In the genomic region with DNA sequence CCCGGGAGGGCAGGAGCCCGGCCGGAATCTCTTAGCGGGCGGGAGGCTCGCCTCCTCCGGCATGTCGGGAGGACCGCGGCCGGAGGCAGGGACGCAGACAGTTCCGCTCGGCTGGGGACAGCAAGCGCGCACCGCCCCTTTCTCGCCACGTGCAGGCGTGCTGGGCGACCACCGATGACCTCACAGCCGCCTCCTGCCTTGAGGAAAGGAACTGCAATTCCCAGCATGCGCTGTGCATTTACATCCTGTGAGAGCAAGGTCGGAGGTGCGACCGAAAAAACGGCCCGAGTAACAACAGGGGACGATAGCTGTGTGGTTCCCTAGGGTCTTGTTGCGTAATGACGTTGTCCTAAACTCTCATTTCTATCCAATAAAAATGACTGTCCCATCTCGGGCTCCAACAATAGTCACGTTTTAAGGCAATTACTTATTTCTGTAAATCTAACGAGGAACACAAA, we compare ENCODE assay signal across 8 mouse cellular contexts. TPM values are rescaled to one million over a fixed set of nuclear protein-coding genes. Genes with fewer than 3 reads are reported as not detected.
DNase-seq lines count a peak whose midpoint lies in the region; ATAC-seq and TF ChIP-seq lines count a peak whose summit lies in the region.

TSS of gene Dhx33 (minus strand) at position 122 of the 458 bp plus-strand sequence.

- TF ChIP-seq CTCF in G1E (IDR thresholded peaks at IDR 0.05; ENCODE audit: low read depth, low read length): no peak
- peak; percentile 76 for TF ChIP-seq CTCF in layer of hippocampus, adult 2 months (conservative IDR thresholded peaks at IDR 0.05)
- peak; percentile 66 for TF ChIP-seq CTCF in lung, embryonic 14.5 days (IDR thresholded peaks at IDR 0.05; ENCODE audit: low read depth)
- no peak for TF ChIP-seq CTCF in olfactory bulb, adult 2 months (IDR thresholded peaks at IDR 0.05; ENCODE audit: insufficient read depth, low read depth, low read length)
- TF ChIP-seq CTCF in thymus, adult 2 months (IDR thresholded peaks at IDR 0.05; ENCODE audit: borderline replicate concordance, control insufficient read depth, extremely low read depth, insufficient read depth, low read length, poor library complexity): no peak

- peak; percentile 82 for DNase-seq in G1E (ENCODE audit: low spot score)
- peak; percentile 94 to 97 for DNase-seq in cerebellum, adult 18-20 months
- peak; percentile 93 to 94 for DNase-seq in heart, postnatal 36 days
- DNase-seq in layer of hippocampus, adult 2 months (ENCODE audit: low spot score in 2 of 2): peak; percentile 97
- DNase-seq in lung, embryonic 14.5 days: peak; percentile 99
- peak; percentile 94 for DNase-seq in thymus, adult 2 months

- peak within 1 kb of the TSS; percentile 71 for H3K9ac ChIP-seq in forebrain, embryonic 16.5 days (replicated peaks; ENCODE audit: low read depth, low read length)
- H3K9ac ChIP-seq in lung, embryonic 14.5 days: peak within 1 kb of the TSS; percentile 65

- peak within 1 kb of the TSS; percentile 85 for H3K4me3 ChIP-seq in G1E (ENCODE audit: low read depth, low read length)
- peak within 1 kb of the TSS; percentile 98 for H3K4me3 ChIP-seq in forebrain, embryonic 16.5 days (replicated peaks; ENCODE audit: low read length)
- peak within 1 kb of the TSS; percentile 95 for H3K4me3 ChIP-seq in layer of hippocampus, adult 2 months
- peak within 1 kb of the TSS; percentile 88 for H3K4me3 ChIP-seq in lung, embryonic 14.5 days (ENCODE audit: low read depth, low read length)
- peak within 1 kb of the TSS; percentile 82 for H3K4me3 ChIP-seq in olfactory bulb, adult 2 months (ENCODE audit: insufficient read depth, low read depth, low read length)
- peak within 1 kb of the TSS; percentile 59 for H3K4me3 ChIP-seq in thymus, adult 2 months (ENCODE audit: control insufficient read depth, insufficient read depth, low read length)

- H3K4me2 ChIP-seq in forebrain, embryonic 16.5 days (ENCODE audit: low read length): peak within 1 kb of the TSS; percentile 98
- peak within 1 kb of the TSS; percentile 84 for H3K4me2 ChIP-seq in lung, embryonic 14.5 days

- peak; percentile 39; the same call in 1 of the 2 replicates for TF ChIP-seq POLR2A in olfactory bulb, adult 2 months (IDR thresholded peaks at IDR 0.05; ENCODE audit: insufficient read depth, low read depth, low read length)
- no peak for TF ChIP-seq POLR2A in thymus, adult 2 months (IDR thresholded peaks at IDR 0.05; ENCODE audit: control insufficient read depth, extremely low read depth, insufficient read depth, low read length, poor library complexity)

- WGBS in forebrain, embryonic 16.5 days: under 1% methylated on average over 32 of the region's 35 CpGs
- WGBS in lung, embryonic 14.5 days: under 1% methylated on average over 35 of the region's 35 CpGs
- WGBS in olfactory bulb, adult 2 months: under 1% methylated on average over 35 of the region's 35 CpGs
- under 1% methylated on average over 35 of the region's 35 CpGs for WGBS in thymus, adult 2 months

- H3K4me1 ChIP-seq in G1E (ENCODE audit: insufficient read depth, low read depth, low read length): peaks cover 30% of the 10 kb centered on the region
- H3K4me1 ChIP-seq in forebrain, embryonic 16.5 days (replicated peaks; ENCODE audit: control insufficient read depth, insufficient read depth, low read length): peaks cover 18% of the 10 kb centered on the region
- H3K4me1 ChIP-seq in lung, embryonic 14.5 days (ENCODE audit: insufficient read depth): peaks cover 7% of the 10 kb centered on the region; the same call in 1 of the 2 replicates
- H3K4me1 ChIP-seq in olfactory bulb, adult 2 months (ENCODE audit: control insufficient read depth, insufficient read depth, low read length): 0 out of 2 replicates have a peak, but pooled peaks cover 5% of the 10 kb centered on the region
- peaks cover 8% of the 10 kb centered on the region; the same call in 1 of the 2 replicates for H3K4me1 ChIP-seq in thymus, adult 2 months (replicated peaks; ENCODE audit: control insufficient read depth, insufficient read depth, low read length)

- H3K27ac ChIP-seq in forebrain, embryonic 16.5 days (ENCODE audit: low read length): peak within 1 kb of the TSS; percentile 58; the same call in 1 of the 2 replicates
- peak within 1 kb of the TSS; percentile 94 for H3K27ac ChIP-seq in layer of hippocampus, adult 2 months
- peak within 1 kb of the TSS; percentile 69 for H3K27ac ChIP-seq in lung, embryonic 14.5 days (ENCODE audit: low read depth)
- H3K27ac ChIP-seq in olfactory bulb, adult 2 months (ENCODE audit: insufficient read depth, low read depth, low read length): 0 out of 2 replicates have a peak within 1 kb of the TSS, but pooled peaks have one; percentile 16
- H3K27ac ChIP-seq in thymus, adult 2 months (ENCODE audit: control insufficient read depth, insufficient read depth, low read length): no peak within 1 kb of the TSS

- peak; percentile 98 for ATAC-seq in G1E (ENCODE audit: extremely low read depth, insufficient number of reproducible peaks, low FRiP score, poor library complexity, severe bottlenecking)
- peak; percentile 99 for ATAC-seq in forebrain, embryonic 16.5 days
- ATAC-seq in lung, embryonic 14.5 days (ENCODE audit: insufficient read depth): peak; percentile 96

- H3K27me3 ChIP-seq in G1E (ENCODE audit: insufficient read depth, low read length): no peaks in the 10 kb centered on the region
- H3K27me3 ChIP-seq in forebrain, embryonic 16.5 days (replicated peaks; ENCODE audit: control insufficient read depth, insufficient read depth, low read length): no peaks in the 10 kb centered on the region
- no peaks in the 10 kb centered on the region for H3K27me3 ChIP-seq in lung, embryonic 14.5 days (ENCODE audit: insufficient read depth, low read length)
- no peaks in the 10 kb centered on the region for H3K27me3 ChIP-seq in thymus, adult 2 months (ENCODE audit: control insufficient read depth, insufficient read depth, low read length)

- no peaks in the 10 kb centered on the region for H3K9me3 ChIP-seq in G1E (replicated peaks)
- no peaks in the 10 kb centered on the region for H3K9me3 ChIP-seq in forebrain, embryonic 16.5 days (ENCODE audit: control insufficient read depth, low read length)
- no peaks in the 10 kb centered on the region for H3K9me3 ChIP-seq in lung, embryonic 14.5 days (ENCODE audit: low read depth, low read length)

- peaks cover 59% of the 10 kb centered on the region for H3K36me3 ChIP-seq in G1E (replicated peaks)
- peaks cover 3% of the 10 kb centered on the region for H3K36me3 ChIP-seq in forebrain, embryonic 16.5 days (ENCODE audit: control insufficient read depth, insufficient read depth)
- peaks cover 33% of the 10 kb centered on the region for H3K36me3 ChIP-seq in lung, embryonic 14.5 days (ENCODE audit: insufficient read depth)
- H3K36me3 ChIP-seq in thymus, adult 2 months (ENCODE audit: control insufficient read depth, insufficient read depth, low read length): no peaks in the 10 kb centered on the region

- intact Hi-C loops in heart, postnatal 36 days (cut with DNase I): loop anchor here (2.0 kb wide), 1 partner anchor 14 kb away; the partner anchor contains the start of genes Derl2 and Mis12

RNA-seq across cellular contexts. Expression of gene Dhx33, which starts in this region (rescaled TPM):
- total RNA-seq in G1E (2014; fragmentation: Nextera tagmentation) (24.3 and 28.4 TPM in 2 replicates), G1E (2017) (32.7 and 37.4 TPM in 2 replicates)
- polyA plus RNA-seq in G1E (2012): 11.6 and 15.9 TPM in 2 replicates
- 19.4 and 20.9 TPM in 2 replicates for polyA plus RNA-seq in forebrain, embryonic 16.5 days (2015; fragmentation: Nextera tagmentation; extraction: Ambion mirVana)
- 10 to 100 TPM; 10.6 to 10.7 TPM for total RNA-seq in heart, postnatal 36 days (2021)
- total RNA-seq in layer of hippocampus, adult 2 months (2021): 10 to 100 TPM; 66.7 to 78.8 TPM
- 27.2 and 27.7 TPM in 2 replicates for polyA plus RNA-seq in lung, embryonic 14.5 days (2014; fragmentation: Nextera tagmentation; extraction: Ambion mirVana)
- polyA plus RNA-seq in olfactory bulb, adult 2 months (2012; ENCODE audit: insufficient read depth, insufficient read length, low replicate concordance, missing spikeins): not detected in 2 replicates
- 26.4 and 28.4 TPM in 2 replicates for polyA plus RNA-seq in thymus, adult 2 months (2012; rRNA removed)

Comparison
In these comparisons a context has a peak if more than half of its experiments do, and no peak if none do; other contexts are left out.
1. RNA of gene Dhx33 (polyA plus RNA-seq): 26.4 to 28.4 TPM in thymus, adult 2 months, 27.2 to 27.7 TPM in lung, embryonic 14.5 days, 19.4 to 20.9 TPM in forebrain, embryonic 16.5 days and 11.6 to 15.9 TPM in G1E; not detected in olfactory bulb, adult 2 months; every median in the first group is over 10 times any median in the second.
2. CTCF ChIP-seq: peak in layer of hippocampus, adult 2 months (single experiment) and lung, embryonic 14.5 days (single experiment); none in G1E (single experiment), olfactory bulb, adult 2 months (single experiment) and thymus, adult 2 months (single experiment).
3. Peak in every context shown above with its lines, with median percentiles within 50 percentile points of each other: ATAC-seq, DNase-seq and H3K4me3 ChIP-seq.